Mouse (Mus musculus) myocyte (in vitro differentiated cells): ENCODE measurements around the gene Rapgef5.

Experiments used
- POLR2A ChIP-seq: IDR thresholded peaks from one replicate; pipeline ENCODE4 v1.6.1; 2011; ENCODE audit warnings: low read depth, mild to moderate bottlenecking, control low read depth, moderate library complexity; ENCODE audit not compliant: insufficient read length
- TCF12 ChIP-seq: IDR thresholded peaks from one replicate; pipeline ENCODE4 v1.6.1; 2011; ENCODE audit warnings: mild to moderate bottlenecking, control low read depth; ENCODE audit not compliant: poor library complexity, insufficient read depth, severe bottlenecking
- USF1 ChIP-seq: IDR thresholded peaks from one replicate; pipeline ENCODE4 v1.6.1; 2011; ENCODE audit warnings: low read depth, mild to moderate bottlenecking, control low read depth, moderate library complexity

DNA sequence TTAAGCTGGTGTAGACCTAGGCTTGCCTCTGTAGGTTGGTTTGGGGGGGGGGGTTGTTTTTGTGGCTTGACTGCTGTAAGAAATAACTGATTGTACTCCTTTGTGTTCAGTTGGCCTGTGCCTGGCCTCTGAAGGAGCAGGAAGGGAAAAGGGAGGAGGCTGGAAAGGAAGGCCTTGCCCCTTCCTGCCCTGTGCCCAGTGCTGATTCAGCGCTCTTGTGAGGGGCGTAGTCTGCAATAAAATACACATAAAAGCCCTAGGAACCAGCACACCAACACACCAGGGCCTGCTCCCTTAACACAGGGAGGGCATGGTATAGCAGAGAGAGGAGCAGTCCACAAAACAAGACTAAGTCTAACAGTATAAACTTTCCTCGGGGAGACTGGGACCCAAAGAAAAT, 247.0 kb downstream of the Rapgef5 start:
- no peak for TF ChIP-seq POLR2A
- no peak for TF ChIP-seq USF1
- no peak for TF ChIP-seq TCF12
